Mouse (Mus musculus) left cerebral cortex, adult 2 months (tissue): ENCODE measurements at regions not wholly inside any gene's neighbourhood (a gene's known extent, or its start where the extent isn't known, plus 50 kb on each side); places are given as distances from the start of the nearest gene placed in this dataset.
"Not testable (repeated sequence)": the region's sequence is repeated elsewhere in the genome, so short reads cannot be mapped to it uniquely, and the experiment has no call there.

ENCODE experiments used
- DNase-seq, 2 experiments: peaks; one replicate each; pipeline ENCODE4 v3.0.0; 2021 to 2022; ENCODE audit warnings: low spot score in 2 of 2, mixed read lengths in 1 of 2; ENCODE audit errors: extremely low spot score in 1 of 2
- H3K27ac ChIP-seq: fragments of 200-600 bp; 2 replicates; pipeline ENCODE4 v1.8.1; 2022
- H3K4me3 ChIP-seq: fragments of 200-600 bp; 2 replicates; pipeline ENCODE4 v1.8.1; 2022
- CTCF ChIP-seq: fragments of 200-600 bp; IDR thresholded peaks from 2 replicates; pipeline ENCODE4 v1.8.1; 2022; ENCODE audit warnings: antibody characterized with exemption, mild to moderate bottlenecking, moderate library complexity
- intact Hi-C: fragments of 180-260 bp; cut with DNase I; formaldehyde crosslinking; loops from one replicate; pipeline ENCODE4 v1.15.1; 2025

DNA sequence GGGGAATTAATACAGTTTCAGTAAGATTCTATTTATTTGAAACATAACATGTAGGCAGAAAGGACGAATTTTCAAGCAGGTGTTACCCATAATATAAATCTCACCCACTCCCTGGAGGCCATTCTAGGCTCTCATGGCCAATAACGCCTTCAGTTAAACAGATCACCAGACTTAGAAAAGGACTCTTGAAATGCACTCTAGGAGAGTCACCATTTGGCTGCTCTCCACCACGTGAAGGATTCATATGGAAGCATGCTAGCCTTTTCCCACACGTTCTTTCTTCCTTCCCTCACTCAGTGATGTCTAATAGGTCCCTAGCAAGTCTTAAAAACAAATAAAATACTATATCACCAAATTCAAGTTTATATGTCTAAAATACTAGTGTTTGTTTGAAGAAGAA, 367.7 kb downstream of the Tox3 start:
- no peak for TF ChIP-seq CTCF
- intact Hi-C loops: loop anchor here (5.0 kb wide), 1 partner anchor 128 kb away; no protein-coding TSS in a partner anchor
- Histone ChIP-seq H3K27ac (no peak overlapping the region), H3K4me3 (no peak overlapping the region)
- no peak for DNase-seq

GRCm38 (mm10) chr8:89962799-89963198, 385.3 kb downstream of the Tox3 start:
- no peak overlapping the region for H3K27ac ChIP-seq

DNA sequence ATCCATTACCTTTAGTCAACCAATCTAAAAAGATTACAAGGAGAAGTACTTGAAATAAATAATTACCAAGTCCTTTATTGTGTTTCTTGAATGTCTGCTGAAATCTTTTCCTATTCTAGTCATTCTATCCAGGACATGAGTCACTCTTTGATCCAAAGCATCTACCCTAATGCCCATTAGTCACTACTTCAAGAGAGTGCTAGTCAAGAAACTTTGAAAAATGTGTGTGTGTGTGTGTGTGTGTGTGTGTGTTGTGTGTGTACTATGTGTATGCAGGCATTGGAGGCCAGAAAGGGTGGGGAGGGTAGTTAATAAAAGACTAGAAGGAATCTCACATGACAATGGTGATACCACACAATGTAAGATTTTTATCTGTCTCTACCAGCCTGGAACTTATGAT, 390.7 kb downstream of the Tox3 start:
- TF ChIP-seq CTCF: no peak
- Histone ChIP-seq H3K27ac (no peak overlapping the region), H3K4me3 (no peak overlapping the region)
- DNase-seq: no peak
- intact Hi-C loops: no loop called here

More at GRCm38 (mm10) chr8:89962799-89963198, 385.3 kb downstream of the Tox3 start:
- intact Hi-C loops: no loop called here
- no peak overlapping the region for H3K4me3 ChIP-seq
- DNase-seq: no peak
- TF ChIP-seq CTCF: no peak

GRCm38 (mm10) chr8:89956482-89957020, 391.6 kb downstream of the Tox3 start:
- intact Hi-C loops: no loop called here
- no peak for DNase-seq
- H3K27ac ChIP-seq: no peak overlapping the region
- H3K4me3 ChIP-seq: no peak overlapping the region
- TF ChIP-seq CTCF: no peak

DNA sequence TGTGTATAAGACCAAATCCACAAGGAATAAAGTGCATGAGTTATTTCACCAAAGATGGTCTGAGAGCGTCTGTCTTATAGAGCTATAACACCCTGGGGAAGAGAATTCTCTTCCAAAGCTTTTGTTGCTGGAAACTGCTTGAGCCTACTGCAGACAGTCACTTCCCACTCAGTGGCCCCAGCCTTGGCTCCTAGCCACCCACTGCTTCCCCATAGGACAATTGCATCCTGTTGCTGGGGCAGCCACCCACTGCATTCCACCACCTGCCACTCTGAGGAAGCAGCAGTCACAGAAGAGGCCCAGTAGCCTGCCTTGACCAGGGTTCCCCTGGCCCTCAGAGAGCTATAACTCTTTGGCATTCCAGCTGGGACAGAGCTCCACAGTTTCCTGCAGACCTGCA, 409.3 kb downstream of the Tox3 start:
- TF ChIP-seq CTCF: no peak
- Histone ChIP-seq H3K4me3 (no peak overlapping the region), H3K27ac (no peak overlapping the region)
- intact Hi-C loops: no loop called here
- DNase-seq: peak; percentile 54 to 77

GRCm38 (mm10) chr8:89934521-89934920, 413.6 kb downstream of the Tox3 start:
- no peak for TF ChIP-seq CTCF
- no peak for DNase-seq
- no peak overlapping the region for H3K4me3 ChIP-seq
- H3K27ac ChIP-seq: no peak overlapping the region
- intact Hi-C loops: no loop called here

DNA sequence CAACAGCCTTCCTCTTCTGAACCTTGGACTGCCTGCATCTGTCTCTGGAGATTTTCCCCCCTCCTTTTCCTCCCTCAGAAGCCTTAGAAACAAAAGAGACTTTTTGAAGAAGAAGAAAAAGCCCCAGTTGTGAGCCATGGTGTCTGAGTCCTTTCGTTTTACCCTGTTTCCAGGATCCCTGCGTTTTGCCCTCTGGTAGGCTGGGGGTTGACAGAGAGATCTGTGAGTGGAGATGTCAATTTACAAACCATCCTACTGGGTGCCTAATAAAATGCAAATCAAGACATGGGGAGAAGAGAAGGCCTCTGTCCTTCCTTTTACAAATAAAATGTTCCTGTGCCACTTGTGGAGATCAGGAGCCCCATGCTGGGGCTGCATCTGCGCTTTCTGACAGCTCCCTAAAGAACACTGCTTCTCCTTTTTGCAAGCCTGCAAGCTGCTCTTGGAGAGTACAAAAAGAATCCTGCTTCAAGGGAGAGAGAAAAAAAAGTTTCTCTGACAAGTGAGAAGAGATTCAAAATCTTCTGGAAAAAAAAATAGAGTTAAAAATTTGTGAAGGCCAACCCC, 421.4 kb downstream of the Tox3 start:
- no peak for TF ChIP-seq CTCF
- DNase-seq: no peak
- Histone ChIP-seq H3K4me3 (no peak overlapping the region), H3K27ac (no peak overlapping the region)
- intact Hi-C loops: no loop called here

GRCm38 (mm10) chr8:89924697-89925096, 423.4 kb downstream of the Tox3 start:
- H3K27ac ChIP-seq, intact Hi-C loops, H3K4me3 ChIP-seq: not testable (repeated sequence)
- DNase-seq: peak in 1 of 2 experiments; percentile 28

DNA sequence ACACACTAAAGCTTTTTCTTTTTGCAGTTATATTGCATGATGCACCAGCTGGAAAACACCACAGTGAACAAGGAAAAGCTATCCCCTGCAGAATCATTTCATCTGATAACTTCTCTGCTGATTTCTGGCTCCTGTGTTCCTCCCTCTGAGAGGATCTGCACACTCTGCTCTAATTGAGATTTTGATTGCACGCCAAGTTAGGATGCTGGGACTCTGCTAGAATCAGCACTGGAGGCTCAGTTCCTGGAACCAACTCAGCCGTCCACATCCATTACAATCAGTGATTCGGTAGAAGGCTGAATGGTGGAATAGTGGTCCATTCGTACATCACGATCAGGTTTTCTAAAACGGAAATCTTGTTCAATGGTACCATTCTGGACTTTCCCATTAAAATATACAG, 434.1 kb downstream of the Tox3 start:
- DNase-seq: no peak
- intact Hi-C loops: no loop called here

GRCm38 (mm10) chr8:89906200-89906599, 441.9 kb downstream of the Tox3 start:
- no peak overlapping the region for H3K27ac ChIP-seq
- TF ChIP-seq CTCF: no peak
- intact Hi-C loops: no loop called here
- H3K4me3 ChIP-seq: no peak overlapping the region
- no peak for DNase-seq

More for the DNA sequence above, 434.1 kb downstream of the Tox3 start:
- TF ChIP-seq CTCF: no peak
- no peak overlapping the region for H3K27ac ChIP-seq
- no peak overlapping the region for H3K4me3 ChIP-seq

- intact Hi-C loops: no loop called here
- TF ChIP-seq CTCF: no peak
- H3K27ac ChIP-seq: no peak overlapping the region
- no peak overlapping the region for H3K4me3 ChIP-seq
- no peak for DNase-seq
Observed at GRCm38 (mm10) chr8:89905588-89905987, 442.6 kb downstream of the Tox3 start.

DNA sequence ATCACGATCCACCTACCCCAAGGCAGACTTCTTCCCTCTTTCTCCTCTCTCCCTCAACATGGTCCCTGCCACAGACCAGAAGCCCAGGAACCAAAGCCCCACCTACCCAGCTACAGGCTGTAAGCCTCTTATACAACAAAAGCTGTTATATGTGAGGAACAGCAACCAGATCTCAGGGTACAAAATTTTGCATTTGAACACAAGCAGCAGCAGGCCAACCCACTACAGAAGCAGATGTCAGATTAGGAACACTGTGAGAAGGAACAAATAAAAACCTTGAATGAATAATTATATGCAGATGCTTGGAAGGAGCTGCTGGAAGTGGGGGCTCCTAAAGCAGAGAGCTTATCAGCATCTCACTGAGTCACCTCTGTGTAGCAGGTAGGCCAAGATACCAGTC, 444.8 kb downstream of the Tox3 start:
- Histone ChIP-seq H3K4me3 (no peak overlapping the region), H3K27ac (no peak overlapping the region)
- no peak for DNase-seq
- TF ChIP-seq CTCF: no peak
- intact Hi-C loops: no loop called here

DNA sequence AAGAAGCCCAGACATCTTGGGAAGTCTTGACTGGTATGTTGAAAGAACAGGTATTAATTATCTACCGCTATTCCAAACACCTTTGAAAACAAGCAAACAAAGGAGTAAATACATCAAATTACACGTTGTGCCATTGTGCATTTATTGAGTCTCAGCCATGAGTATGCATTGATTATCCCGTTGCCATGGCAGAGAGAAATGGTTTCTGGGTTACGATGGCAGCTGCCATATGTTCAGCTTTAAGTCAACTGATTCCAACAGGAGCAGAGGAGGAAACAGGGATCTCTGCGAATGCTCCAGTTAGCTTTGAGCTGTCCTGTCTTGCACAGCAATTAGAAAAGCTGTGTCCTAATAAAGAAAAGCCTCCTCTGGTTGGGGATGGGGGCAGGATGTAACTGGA, 475.4 kb downstream of the Tox3 start:
- intact Hi-C loops: no loop called here
- no peak for DNase-seq
- H3K4me3 ChIP-seq: no peak overlapping the region
- no peak overlapping the region; the same call in 1 of the 2 replicates for H3K27ac ChIP-seq
- TF ChIP-seq CTCF: no peak
